Mouse (Mus musculus): Measurements from ENCODE around the gene Zdhhc16.

Zdhhc16 gene

DNA sequence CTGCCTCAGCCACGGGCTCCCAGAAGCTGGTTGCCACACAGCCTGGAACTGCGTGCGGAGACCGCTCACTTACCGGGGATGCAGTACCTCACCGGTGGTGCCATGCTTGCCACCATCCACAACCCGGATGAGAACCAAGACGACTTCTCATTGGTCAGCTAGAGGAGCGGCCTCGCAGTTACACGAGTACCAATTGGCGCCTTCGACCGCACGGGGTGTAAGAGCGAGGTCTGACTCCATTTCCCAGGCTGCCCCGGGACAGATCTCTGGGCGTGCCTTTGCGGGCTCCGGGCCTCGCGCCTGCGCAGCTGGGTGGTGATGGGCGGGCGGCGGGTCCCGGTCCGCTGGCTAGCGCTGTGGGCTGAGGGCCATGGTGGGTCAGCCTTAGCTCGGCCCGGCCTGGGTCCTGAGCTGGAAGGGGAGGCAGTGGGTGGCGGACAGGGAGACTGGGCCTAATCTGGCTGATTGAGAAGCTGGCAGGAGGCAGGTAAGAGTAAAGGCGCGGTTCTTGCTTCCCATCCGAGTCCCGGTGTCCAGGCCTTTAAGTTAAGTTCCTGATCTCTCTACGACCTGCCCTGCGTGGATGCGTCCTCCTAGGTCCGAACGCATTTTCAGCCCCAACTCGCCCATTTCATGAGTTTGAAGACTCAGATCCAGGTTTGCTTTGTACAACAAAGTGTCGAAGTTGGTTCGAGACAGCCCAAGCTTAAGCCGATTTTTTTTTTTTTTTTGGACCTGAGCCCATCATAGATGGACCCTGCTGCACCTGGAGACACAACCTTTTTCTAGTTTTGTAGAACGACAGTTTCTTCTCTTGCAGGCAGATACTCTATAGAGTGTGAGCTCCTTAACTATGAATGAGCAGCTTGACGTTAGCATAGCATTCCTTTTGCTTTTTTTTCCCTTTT is at the start of gene Zdhhc16, which contains the start of gene Exosc1:
Gene Zdhhc16, plus strand, starts transcription at position 302 of the 908 bp plus-strand sequence.
Gene Exosc1, minus strand, starts transcription at position 245 of the 908 bp plus-strand sequence.
- peak; percentile 97 for DNase-seq (ENCODE audit: low read depth in 2 of 2, low spot score in 2 of 2)

GRCm38 (mm10) chr19:41883882-41884281 is 49.4 kb upstream of the Zdhhc16 start:
- DNase-seq (ENCODE audit: low read depth in 2 of 2, low spot score in 2 of 2): no peak

GRCm38 (mm10) chr19:41888191-41888590 is 45.1 kb upstream of the Zdhhc16 start:
- DNase-seq (ENCODE audit: low read depth in 2 of 2, low spot score in 2 of 2): no peak

- no peak for DNase-seq (ENCODE audit: low read depth in 2 of 2, low spot score in 2 of 2)
Measured at GRCm38 (mm10) chr19:41894959-41895358, 38.3 kb upstream of the Zdhhc16 start.

DNA sequence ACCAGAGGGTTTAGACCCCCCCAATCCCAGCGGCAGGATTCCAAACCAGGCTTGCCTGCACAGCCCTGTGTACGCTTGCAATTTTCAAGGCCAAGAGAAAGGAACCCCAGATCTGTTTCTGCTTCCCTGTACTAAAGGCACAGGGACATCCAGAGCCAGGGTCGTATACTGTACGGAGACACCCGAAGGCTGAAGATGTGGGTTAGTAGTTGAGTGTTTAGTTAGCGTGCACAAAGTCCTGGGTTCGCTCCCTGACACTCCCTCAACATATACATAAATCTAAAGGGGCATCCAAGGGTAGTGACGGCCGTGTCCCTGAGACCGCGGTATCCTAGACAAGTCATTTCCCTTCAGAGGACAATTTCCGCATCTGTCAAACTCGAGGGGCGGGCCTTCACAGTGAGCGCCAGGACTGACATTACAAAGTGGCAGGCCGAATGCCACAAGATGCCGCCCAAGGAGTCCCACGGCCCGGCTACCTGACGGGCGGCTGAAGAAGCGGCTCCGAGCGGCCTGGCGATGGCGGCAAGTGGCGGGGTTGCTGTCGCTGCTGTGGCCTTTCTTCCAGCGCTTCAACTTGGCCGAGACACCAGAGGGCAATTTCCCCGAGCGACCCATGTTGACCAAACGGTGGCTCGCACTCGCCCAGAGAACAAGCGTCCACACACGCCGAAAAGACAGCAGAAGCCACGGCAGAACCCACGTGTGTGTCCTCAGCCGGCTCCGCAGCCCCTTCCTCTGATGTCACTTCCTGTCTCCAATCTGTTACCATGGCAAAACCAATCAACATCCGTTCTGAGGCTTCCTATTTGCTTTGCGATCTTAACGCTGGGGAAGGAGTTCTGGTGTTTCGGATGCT is 37.6 kb upstream of the Zdhhc16 start, which contains the start of gene Rrp12:
Gene Rrp12, minus strand, starts transcription at position 714 of the 859 bp plus-strand sequence.
- peak; percentile 70 to 82 for DNase-seq (ENCODE audit: low read depth in 2 of 2, low spot score in 2 of 2)

GRCm38 (mm10) chr19:41896319-41896711 is 37.0 kb upstream of the Zdhhc16 start:
- DNase-seq (ENCODE audit: low read depth in 2 of 2, low spot score in 2 of 2): no peak

DNA sequence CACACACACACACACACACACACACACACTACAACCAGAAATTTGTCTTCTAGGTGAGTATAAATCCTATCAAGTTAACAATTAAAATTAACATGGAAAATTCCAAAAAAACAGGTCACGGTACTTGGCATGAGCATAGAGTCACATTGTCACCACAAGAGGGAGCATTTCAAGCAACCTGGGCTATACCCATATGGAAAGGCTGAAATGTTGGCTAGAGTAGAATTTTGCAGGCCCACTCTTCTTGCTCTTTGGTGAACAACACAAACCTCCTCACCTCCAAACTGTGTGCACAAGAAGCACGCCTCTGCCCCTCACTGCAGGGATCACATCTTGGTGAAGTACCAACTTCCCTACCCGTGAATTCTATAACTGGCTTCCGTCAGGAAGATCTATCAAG is 34.4 kb upstream of the Zdhhc16 start:
- DNase-seq (ENCODE audit: low read depth in 2 of 2, low spot score in 2 of 2): peak in 1 of 2 experiments; percentile 32

GRCm38 (mm10) chr19:41900495-41901090 is 32.7 kb upstream of the Zdhhc16 start:
- no peak for DNase-seq (ENCODE audit: low read depth in 2 of 2, low spot score in 2 of 2)

GRCm38 (mm10) chr19:41901696-41902095 is 31.6 kb upstream of the Zdhhc16 start:
- no peak for DNase-seq (ENCODE audit: low read depth in 2 of 2, low spot score in 2 of 2)

DNA sequence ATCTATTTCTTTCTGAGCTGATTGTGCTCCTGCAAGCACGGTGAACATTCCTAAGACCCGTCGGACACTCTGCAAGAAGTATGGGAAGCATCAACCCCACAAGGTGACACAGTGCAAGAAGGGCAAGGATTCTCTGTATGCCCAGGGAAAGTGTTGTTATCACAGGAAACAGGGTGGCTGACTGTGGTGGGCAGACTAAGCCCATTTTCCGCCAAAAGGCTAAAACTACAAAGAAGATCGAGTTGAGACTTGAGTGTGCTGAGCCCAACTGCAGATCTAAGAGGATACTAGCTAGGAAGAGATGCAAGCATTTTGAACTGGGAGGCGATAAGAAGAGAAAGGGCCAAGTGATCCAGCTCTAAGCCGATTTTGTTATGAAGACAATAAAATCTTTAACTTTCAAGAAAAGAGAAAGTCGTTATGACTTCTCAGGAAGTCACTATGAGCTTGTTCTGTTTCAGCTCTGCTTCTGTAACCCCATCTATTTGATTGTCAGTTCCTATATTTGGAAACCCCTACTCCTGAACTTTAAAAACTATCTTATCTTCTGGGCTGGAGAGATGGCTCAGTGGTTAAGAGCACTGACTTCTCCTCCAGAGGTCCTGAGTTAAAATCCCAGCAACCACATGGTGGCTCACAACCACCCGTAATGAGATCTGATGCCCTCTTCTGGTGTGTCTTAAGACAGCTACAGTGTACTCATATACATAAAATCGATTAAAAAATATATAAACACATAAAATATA is 30.3 kb upstream of the Zdhhc16 start:
- DNase-seq (ENCODE audit: low read depth in 2 of 2, low spot score in 2 of 2): no peak

- DNase-seq (ENCODE audit: low read depth in 2 of 2, low spot score in 2 of 2): no peak
Measured at GRCm38 (mm10) chr19:41905246-41905645, 28.0 kb upstream of the Zdhhc16 start.

GRCm38 (mm10) chr19:41906311-41907078 is 26.8 kb upstream of the Zdhhc16 start:
- no peak for DNase-seq (ENCODE audit: low read depth in 2 of 2, low spot score in 2 of 2)

DNA sequence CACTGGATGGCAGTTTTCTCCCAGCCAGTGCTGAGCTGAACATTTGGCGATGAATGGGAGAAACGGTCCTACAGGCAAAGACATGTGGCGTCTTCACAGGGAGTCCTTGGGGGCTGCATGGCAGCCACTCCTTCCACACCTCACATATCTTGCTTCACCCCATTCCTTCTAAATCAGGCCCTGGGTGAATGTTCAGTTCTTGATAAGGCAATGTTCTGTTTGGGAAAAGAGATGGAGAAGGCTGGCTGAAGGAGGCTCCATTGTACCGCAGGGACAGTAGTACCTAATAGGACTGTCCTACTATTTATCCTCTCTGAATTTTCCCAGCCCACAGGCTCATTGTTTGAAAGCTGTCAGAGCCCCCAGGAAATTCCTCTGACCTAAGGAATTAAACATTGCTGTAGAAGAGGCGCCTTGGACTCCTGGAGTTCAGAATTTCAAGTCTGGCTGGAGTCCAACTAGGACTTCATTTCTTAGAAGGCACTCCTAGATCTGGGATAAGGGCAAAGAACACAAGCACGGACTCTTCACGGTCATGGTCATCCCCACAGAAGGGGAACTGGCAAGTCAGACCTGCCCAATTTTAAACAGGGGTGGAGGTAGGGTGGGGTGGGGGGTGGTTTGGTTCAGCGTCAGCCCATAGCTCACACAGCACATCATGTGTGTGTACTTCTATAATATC is 26.1 kb upstream of the Zdhhc16 start:
- DNase-seq (ENCODE audit: low read depth in 2 of 2, low spot score in 2 of 2): no peak

DNA sequence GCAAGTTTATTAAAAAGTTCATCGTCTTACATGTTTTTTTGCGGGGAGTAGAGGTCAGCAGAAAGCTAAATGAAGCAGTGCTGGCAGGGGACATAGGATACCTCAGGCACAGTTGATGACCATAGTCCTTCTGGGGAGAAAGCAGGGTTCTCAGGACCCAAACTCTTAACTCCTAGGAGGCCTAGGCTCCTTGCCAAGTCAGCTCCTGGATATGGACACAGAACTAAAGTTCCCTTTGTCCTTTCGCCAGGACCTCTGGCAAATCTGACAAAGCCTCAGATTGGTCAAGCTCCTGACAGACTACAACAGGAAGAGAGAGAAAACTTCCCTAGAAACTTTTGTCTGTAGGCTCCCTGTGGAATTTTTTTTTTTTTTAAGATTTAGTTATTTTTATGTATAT is 24.5 kb upstream of the Zdhhc16 start:
- DNase-seq (ENCODE audit: low read depth in 2 of 2, low spot score in 2 of 2): no peak

DNA sequence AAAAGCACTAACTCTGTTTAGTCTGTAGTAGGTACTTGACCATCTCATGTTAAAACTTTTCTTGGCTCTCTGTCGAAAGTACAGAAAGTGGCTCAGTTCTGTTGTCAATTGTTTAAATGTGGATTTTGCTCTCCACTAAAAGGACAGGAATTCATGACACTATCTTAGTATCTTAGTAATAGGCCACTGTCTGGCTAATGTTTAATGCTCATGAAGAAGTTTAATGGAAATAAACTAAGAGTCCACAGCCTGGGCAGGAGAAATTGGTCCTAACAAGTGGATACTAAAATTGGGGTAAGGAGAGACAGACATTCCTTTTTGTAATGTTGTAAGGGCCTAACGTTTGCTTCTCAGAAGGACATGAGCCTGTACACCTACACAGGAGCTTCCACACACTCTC is 22.9 kb upstream of the Zdhhc16 start:
- DNase-seq (ENCODE audit: low read depth in 2 of 2, low spot score in 2 of 2): no peak

GRCm38 (mm10) chr19:41911178-41912073 is 21.9 kb upstream of the Zdhhc16 start, which contains the start of gene Pgam1:
Pgam1 (plus strand) TSS chr19:41911923.
- DNase-seq (ENCODE audit: low read depth in 2 of 2, low spot score in 2 of 2): peak; percentile 93 to 97

GRCm38 (mm10) chr19:41912121-41913080 is 20.9 kb upstream of the Zdhhc16 start:
- peak in 1 of 2 experiments; percentile 26 for DNase-seq (ENCODE audit: low read depth in 2 of 2, low spot score in 2 of 2)
